Mouse (Mus musculus) telencephalon, adult 2 months (tissue): ENCODE measurements at regions not wholly inside any gene's neighbourhood (a gene's known extent, or its start where the extent isn't known, plus 50 kb on each side); places are given as distances from the start of the nearest gene placed in this dataset.

Source experiments
- DNase-seq: peaks from one replicate; pipeline ENCODE4 v3.0.0-alpha.2; 2011; ENCODE audit warnings: low read depth, low spot score

DNA sequence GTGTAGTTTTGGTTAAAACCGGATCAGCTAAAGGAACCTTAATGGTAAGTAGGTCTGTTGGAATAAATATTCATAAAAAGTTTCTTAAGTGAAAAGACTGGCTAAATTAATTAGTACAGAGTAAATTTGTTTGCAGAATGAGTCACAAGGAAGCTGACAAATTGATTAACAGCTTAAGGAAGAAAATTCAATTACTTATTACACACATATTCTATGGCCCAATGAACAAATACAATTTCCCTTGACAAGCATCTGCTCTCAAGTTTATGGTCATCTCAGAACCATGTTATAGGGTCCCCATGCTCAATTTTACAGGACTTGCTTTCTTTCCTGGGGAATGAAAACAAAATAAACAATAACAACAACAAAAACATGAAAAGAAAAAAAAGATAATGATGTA is 231.4 kb upstream of the Frg1 start:
- no peak for DNase-seq

GRCm38 (mm10) chr8:41644626-41645025 is 227.8 kb upstream of the Frg1 start:
- no peak for DNase-seq

DNA sequence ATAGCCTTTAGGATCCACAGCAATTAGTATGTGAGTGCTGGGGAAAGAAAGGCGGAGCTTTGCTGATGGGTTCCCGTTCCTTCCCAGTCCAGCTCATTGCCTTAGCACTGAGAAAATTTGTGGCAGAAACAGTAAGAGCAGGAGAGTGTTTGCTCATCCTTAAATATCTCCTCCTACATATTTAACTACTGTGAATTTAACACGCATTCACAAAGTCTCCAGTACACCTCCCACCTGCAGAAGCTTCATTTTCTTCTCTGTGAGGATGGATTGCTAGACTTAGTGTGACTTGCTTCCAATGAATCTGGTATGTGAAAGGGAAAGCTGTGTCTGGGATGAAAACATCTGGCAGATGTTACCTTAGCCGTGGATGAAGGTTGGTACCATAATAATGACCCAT is 207.0 kb upstream of the Frg1 start:
- peak; percentile 60 for DNase-seq

DNA sequence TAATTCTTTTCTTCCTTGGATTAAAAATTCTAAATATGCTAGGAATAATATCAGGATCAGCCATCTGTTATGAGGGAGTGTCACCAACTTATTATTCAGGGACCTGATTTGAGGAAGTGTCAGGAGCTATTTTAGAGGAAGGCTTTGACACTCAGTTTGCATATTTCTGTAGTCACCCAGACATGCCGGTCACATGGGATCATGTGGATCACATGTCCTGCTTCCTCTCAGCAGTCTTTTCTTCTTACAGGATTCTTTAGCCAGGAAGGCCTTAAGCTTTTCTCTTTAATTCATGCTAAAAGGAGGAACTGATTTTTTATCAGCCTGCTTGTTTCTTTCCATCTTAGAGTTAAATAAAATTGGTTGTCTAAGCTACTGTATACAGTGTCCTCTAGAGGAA is 183.4 kb upstream of the Frg1 start:
- DNase-seq = no peak

DNA sequence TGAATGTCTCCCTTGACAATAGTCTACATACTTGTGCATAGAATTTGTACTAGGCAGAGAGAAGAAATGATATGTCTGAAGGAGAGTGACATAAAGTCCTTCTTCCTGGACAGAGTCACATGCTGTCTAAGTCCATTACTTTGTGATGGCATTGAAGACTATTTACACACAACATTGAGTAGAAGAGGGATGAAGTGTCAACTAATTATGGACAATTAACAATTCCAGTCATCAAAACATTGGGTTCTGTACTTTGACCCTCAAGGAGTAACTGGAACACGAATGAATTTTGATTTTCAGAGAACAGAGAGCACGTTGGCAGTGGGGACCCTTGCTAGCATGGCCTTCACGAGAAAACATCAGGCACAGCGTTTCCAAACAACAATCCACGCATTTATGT is 177.6 kb upstream of the Frg1 start:
- DNase-seq = no peak

DNA sequence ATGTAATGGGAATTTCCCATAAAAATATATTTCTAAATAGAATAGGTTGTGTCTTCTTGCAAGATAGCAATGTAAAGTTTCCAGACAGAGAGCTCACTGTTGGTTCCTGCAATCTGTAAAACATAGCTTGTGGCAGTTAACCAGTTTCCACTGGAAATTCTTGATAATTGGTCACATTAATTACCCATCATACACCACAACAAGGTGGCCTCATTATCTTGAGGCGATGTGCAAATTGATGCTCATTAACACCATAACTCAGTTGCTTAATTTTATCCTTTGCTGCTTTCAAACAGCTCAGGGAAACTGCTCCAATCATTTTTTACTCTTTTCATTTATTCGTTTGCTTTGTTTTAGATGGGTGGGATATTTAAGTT is 176.8 kb upstream of the Frg1 start:
- no peak for DNase-seq

- no peak for DNase-seq
Observed at GRCm38 (mm10) chr8:41592741-41593665, 176.1 kb upstream of the Frg1 start.

- DNase-seq = no peak
Observed at GRCm38 (mm10) chr8:41592174-41592573, 175.3 kb upstream of the Frg1 start.

DNA sequence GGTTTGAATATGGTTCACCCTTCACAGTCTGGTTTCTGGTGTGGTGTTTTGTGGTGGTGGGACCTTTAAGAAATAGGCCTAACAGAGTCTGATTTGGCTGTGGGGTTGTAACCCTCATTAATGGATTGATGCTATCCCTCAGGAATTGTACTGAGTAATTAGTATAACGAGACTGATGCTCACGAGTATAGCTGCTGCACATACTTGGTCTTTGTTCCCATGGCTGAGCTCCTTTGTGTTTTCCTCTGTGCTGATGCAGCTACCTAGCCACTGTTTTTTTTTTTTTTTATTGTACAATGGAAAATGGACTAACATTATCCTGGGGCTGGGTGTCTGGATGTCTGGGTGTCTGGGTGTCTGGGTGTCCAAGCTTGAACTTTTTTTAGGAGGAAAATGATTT is 171.3 kb upstream of the Frg1 start:
- DNase-seq = no peak

GRCm38 (mm10) chr8:41573027-41573885 is 156.4 kb upstream of the Frg1 start:
- peak; percentile 63 for DNase-seq

DNA sequence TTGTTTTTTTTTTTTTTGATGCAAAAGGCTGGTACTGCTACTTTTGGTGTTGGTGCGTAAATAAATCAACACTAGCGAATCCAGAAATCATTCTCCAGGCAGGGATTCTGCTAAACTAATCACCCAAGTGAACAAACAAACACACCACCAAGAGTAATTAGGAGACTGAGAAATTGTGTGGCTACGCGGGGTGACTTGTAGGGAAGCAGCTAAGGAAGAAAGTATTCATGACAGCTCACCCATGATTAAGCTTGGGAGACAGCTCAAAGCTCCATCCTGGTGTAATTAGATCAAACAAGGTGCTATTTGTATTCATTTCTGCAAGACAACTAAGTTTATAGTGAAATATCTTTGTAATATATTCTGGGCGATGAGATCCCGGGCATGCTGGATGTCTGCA is 153.7 kb upstream of the Frg1 start:
- DNase-seq = no peak

DNA sequence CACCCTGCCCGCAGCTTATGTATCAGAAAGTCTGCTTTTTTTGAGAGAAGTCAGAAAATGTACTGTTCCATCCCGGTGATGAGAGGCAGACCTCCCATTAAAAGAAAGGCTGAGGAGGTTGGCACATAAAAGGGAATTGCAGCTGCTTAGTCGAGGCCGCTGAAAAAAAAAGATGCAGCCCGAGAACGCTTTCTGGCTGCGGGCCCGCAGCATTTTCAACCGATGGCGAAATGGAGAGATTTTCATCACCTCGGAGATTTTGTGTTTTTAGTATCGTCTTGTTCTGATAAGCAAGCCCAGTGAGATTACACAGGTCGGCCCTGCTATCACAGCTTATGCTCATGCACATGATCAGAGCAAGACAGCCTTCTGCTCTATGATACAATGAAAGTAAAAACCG is 145.1 kb upstream of the Frg1 start:
- DNase-seq = no peak

GRCm38 (mm10) chr8:41556819-41557218 is 139.9 kb upstream of the Frg1 start:
- no peak for DNase-seq

- DNase-seq = no peak
Observed at GRCm38 (mm10) chr8:41552747-41553534, 136.1 kb upstream of the Frg1 start.

- DNase-seq = no peak
Observed at GRCm38 (mm10) chr8:41551925-41552414, 135.1 kb upstream of the Frg1 start.

GRCm38 (mm10) chr8:41550095-41550420 is 133.2 kb upstream of the Frg1 start:
- no peak for DNase-seq

- no peak for DNase-seq
Observed at GRCm38 (mm10) chr8:41549220-41550094, 132.6 kb upstream of the Frg1 start.

DNA sequence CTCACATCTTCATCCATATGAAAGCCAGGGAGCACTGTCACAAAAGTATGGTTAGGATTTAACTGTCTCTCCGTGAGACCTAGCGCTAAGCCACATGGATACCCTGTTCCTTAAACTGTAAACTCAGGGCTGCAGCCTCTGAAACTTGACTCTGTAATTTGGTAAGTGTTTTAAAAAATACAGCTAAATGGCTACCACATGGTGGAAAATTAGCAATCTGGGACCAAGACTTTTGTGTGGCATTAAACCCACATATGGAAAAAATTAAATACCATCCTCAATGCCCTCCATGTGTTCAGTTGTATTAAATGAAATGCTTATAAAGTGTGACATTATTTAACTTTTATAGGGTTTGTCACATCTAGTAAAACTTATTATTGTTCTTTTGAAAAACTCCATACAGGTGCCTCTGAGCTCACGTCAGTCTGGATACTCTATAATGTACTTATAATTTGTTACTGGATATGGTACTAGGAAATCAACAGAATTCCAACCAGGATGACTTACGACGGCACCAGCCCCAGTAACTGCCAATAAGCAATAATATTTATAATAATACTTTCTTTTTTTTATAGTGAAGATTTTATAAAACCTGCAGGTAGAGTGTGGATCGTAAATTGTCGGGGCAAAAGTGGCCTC is 131.0 kb upstream of the Frg1 start:
- no peak for DNase-seq

DNA sequence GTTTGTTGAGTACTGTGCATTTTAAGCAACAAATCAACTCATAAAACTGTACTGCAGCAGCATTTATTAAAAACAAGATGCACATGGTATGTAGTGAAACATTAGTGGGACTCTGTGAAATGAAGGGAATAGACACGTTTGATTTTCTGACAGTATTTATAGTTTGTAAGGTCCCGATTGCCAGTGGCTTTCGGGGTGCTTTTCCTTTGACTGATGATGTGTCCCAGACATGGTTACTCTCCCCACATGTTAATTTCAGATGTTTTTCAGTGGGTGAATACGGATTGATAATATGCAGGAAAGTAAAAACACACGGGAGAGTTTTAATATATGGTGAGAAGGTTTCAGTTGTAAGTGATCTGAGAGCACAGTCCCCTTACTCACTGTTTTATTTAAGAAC is 115.3 kb upstream of the Frg1 start:
- DNase-seq = no peak

- no peak for DNase-seq
Observed at GRCm38 (mm10) chr8:41529581-41529980, 112.7 kb upstream of the Frg1 start.
